Comparison of ENCODE assay signal across 8 mouse cellular contexts in genomic region chr11:94548888-94549690, GRCm38 (mm10). TPM values are rescaled to one million over a fixed set of nuclear protein-coding genes. Genes with fewer than 3 reads are reported as not detected.
DNase-seq lines count a peak whose midpoint lies in the region; ATAC-seq and TF ChIP-seq lines count a peak whose summit lies in the region.

Gene Rsad1, minus strand, starts transcription at chr11:94549255.

- H3K27ac ChIP-seq in forebrain, embryonic 13.5 days: peak within 1 kb of the TSS; percentile 82
- H3K27ac ChIP-seq in neural tube, embryonic 15.5 days (replicated peaks): peak within 1 kb of the TSS; percentile 94

- 5% methylated on average over 48 of the region's 49 CpGs for WGBS in forebrain, embryonic 13.5 days
- 5% methylated on average over 49 of the region's 49 CpGs for WGBS in neural tube, embryonic 15.5 days

- peak; percentile 86 for DNase-seq in c-Kit-positive CD71-positive TER-119-positive erythroid progenitor cells, embryonic 14.5 days (ENCODE audit: low spot score)
- DNase-seq in heart, postnatal 14 days: peak; percentile 96 to 97
- DNase-seq in layer of hippocampus, adult 11-12 months (ENCODE audit: low spot score): peak; percentile 97
- peak; percentile 93 to 94 for DNase-seq in lung, adult 18-20 months
- DNase-seq in testis, postnatal 14 days (ENCODE audit: low spot score): peak; percentile 92

- ATAC-seq in forebrain, embryonic 13.5 days: peak; percentile 92
- peak; percentile 91 for ATAC-seq in neural tube, embryonic 15.5 days (ENCODE audit: low FRiP score)

- TF ChIP-seq CTCF in E14TG2a.4 (conservative IDR thresholded peaks at IDR 0.05; ENCODE audit: low read length): peak; percentile 54

- peak within 1 kb of the TSS; percentile 88 for H3K4me3 ChIP-seq in E14TG2a.4 (replicated peaks; ENCODE audit: low read length)
- H3K4me3 ChIP-seq in forebrain, embryonic 13.5 days: peak within 1 kb of the TSS; percentile 64
- H3K4me3 ChIP-seq in neural tube, embryonic 15.5 days (replicated peaks): peak within 1 kb of the TSS; percentile 68

- H3K9ac ChIP-seq in forebrain, embryonic 13.5 days: peak within 1 kb of the TSS; percentile 71
- peak within 1 kb of the TSS; percentile 59 for H3K9ac ChIP-seq in neural tube, embryonic 15.5 days (replicated peaks)

- peak within 1 kb of the TSS; percentile 85 for H3K4me2 ChIP-seq in forebrain, embryonic 13.5 days
- peak within 1 kb of the TSS; percentile 95 for H3K4me2 ChIP-seq in neural tube, embryonic 15.5 days

- peaks cover 26% of the 10 kb centered on the region for H3K4me1 ChIP-seq in E14TG2a.4 (replicated peaks; ENCODE audit: low read depth, low read length)
- H3K4me1 ChIP-seq in forebrain, embryonic 13.5 days: peaks cover 16% of the 10 kb centered on the region
- peaks cover 20% of the 10 kb centered on the region for H3K4me1 ChIP-seq in neural tube, embryonic 15.5 days

- intact Hi-C loops in heart, postnatal 14 days (cut with DNase I): loop anchor here (2.0 kb wide), 1 partner anchor 168 kb away; no protein-coding TSS in a partner anchor

- peaks cover 9% of the 10 kb centered on the region for H3K27me3 ChIP-seq in E14TG2a.4 (ENCODE audit: insufficient read depth, low read length)
- no peaks in the 10 kb centered on the region for H3K27me3 ChIP-seq in forebrain, embryonic 13.5 days
- no peaks in the 10 kb centered on the region for H3K27me3 ChIP-seq in neural tube, embryonic 15.5 days (replicated peaks)

- no peaks in the 10 kb centered on the region for H3K36me3 ChIP-seq in E14TG2a.4 (ENCODE audit: insufficient read depth, low read length)
- no peaks in the 10 kb centered on the region for H3K36me3 ChIP-seq in forebrain, embryonic 13.5 days (ENCODE audit: poor library complexity, severe bottlenecking)
- no peaks in the 10 kb centered on the region for H3K36me3 ChIP-seq in neural tube, embryonic 15.5 days

- H3K9me3 ChIP-seq in E14TG2a.4 (ENCODE audit: low read length): no peaks in the 10 kb centered on the region
- no peaks in the 10 kb centered on the region for H3K9me3 ChIP-seq in forebrain, embryonic 13.5 days (replicated peaks)
- H3K9me3 ChIP-seq in neural tube, embryonic 15.5 days (replicated peaks): no peaks in the 10 kb centered on the region

RNA-seq across cellular contexts. Expression of gene Rsad1, which starts in this region (rescaled TPM):
- polyA plus RNA-seq in forebrain, embryonic 13.5 days (2015; fragmentation: Nextera tagmentation; extraction: Ambion mirVana): 3.1 and 3.7 TPM in 2 replicates
- total RNA-seq in heart, postnatal 14 days (2021): 1 to 10 TPM; 9.4 to 9.6 TPM
- polyA plus RNA-seq in neural tube, embryonic 15.5 days (2015; fragmentation: Nextera tagmentation; extraction: Ambion mirVana): 9.4 and 10.4 TPM in 2 replicates

Comparison
In these comparisons a context has a peak if more than half of its experiments do, and no peak if none do; other contexts are left out.
1. Peak in every context shown above with its lines: DNase-seq, ATAC-seq, H3K4me3 ChIP-seq and H3K27ac ChIP-seq.